In the genomic region with DNA sequence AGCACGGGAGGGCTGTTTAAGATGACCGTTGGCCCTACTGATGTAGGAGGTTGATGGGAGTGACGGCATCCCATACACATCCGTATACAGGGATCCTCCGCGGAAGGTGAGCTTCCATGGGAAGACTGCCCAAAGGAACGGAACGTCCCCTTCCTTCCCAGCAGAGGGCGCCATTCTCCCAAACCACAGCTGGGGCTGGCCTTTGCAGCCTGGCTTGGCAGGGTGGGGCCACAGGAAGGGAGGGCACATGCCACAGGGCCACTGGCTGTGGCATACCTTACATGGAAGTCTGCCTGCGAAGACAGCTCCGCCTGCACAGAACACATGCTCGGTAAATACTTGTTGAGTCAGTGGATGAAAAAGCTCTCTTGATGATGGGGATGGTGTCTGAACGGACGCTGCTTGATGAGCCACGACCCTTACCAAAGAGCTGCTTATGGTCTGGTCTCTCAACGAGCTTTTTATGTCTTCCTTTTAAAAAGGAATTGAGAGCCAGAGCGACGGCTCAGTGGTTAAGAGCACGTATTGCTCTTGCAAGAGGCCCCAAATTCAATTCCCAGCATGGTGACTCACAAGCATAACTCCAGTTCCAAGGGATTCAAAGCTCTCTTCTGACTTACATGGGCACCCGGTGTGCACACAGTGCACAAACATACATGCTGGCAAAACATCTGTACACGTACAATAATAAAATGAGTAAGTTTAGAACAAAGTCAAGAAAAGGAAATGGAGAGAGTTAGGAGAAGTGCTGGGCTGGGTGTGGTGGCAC, we compare ENCODE assay signal across 8 mouse cellular contexts. TPM values are rescaled to one million over a fixed set of nuclear protein-coding genes. Genes with fewer than 3 reads are reported as not detected.
DNase-seq lines count a peak whose midpoint lies in the region; ATAC-seq and TF ChIP-seq lines count a peak whose summit lies in the region.

No protein-coding gene starts in this region.

- H3K9me3 ChIP-seq in midbrain, embryonic 10.5 days (replicated peaks), result peaks cover 9% of the 10 kb centered on the region; the same call in 1 of the 2 replicates
- peaks cover 4% of the 10 kb centered on the region; the same call in 1 of the 2 replicates for H3K9me3 ChIP-seq in midbrain, embryonic 16.5 days (replicated peaks; ENCODE audit: control insufficient read depth, low read length, poor library complexity, severe bottlenecking)

- H3K79me2 ChIP-seq in liver, adult 2 months (ENCODE audit: control insufficient read depth, insufficient read depth, low read length), result no peaks in the 10 kb centered on the region

- peaks cover 19% of the 10 kb centered on the region for H3K27me3 ChIP-seq in midbrain, embryonic 10.5 days (ENCODE audit: low read depth, poor library complexity, severe bottlenecking)
- no peaks in the 10 kb centered on the region for H3K27me3 ChIP-seq in midbrain, embryonic 16.5 days (ENCODE audit: control insufficient read depth, insufficient read depth, low read depth, low read length)
- no peaks in the 10 kb centered on the region for H3K27me3 ChIP-seq in kidney, adult 2 months (replicated peaks; ENCODE audit: control insufficient read depth, insufficient read depth, low read length)
- no peaks in the 10 kb centered on the region for H3K27me3 ChIP-seq in liver, adult 2 months (ENCODE audit: control insufficient read depth, insufficient read depth, low read length)

- 0 out of 2 replicates have a peak overlapping the region, but pooled peaks have one; percentile 19 for H3K27ac ChIP-seq in midbrain, embryonic 10.5 days (replicated peaks)
- no peak overlapping the region for H3K27ac ChIP-seq in midbrain, embryonic 16.5 days (ENCODE audit: low read length)
- H3K27ac ChIP-seq in kidney, adult 2 months (ENCODE audit: insufficient read depth, low read depth, low read length), result no peak overlapping the region
- no peak overlapping the region for H3K27ac ChIP-seq in liver, adult 2 months (replicated peaks; ENCODE audit: insufficient read depth, low read depth, low read length)

- peaks cover 6% of the 10 kb centered on the region for H3K4me1 ChIP-seq in midbrain, embryonic 10.5 days
- H3K4me1 ChIP-seq in midbrain, embryonic 16.5 days (ENCODE audit: control insufficient read depth, insufficient read depth, low read length), result no peaks in the 10 kb centered on the region
- no peaks in the 10 kb centered on the region; the same call in 1 of the 2 replicates for H3K4me1 ChIP-seq in kidney, adult 2 months (ENCODE audit: control insufficient read depth, insufficient read depth, low read length)
- H3K4me1 ChIP-seq in liver, adult 2 months (ENCODE audit: control insufficient read depth, insufficient read depth, low read length), result no peaks in the 10 kb centered on the region

- 37% methylated on average over 21 of the region's 21 CpGs for WGBS in midbrain, embryonic 10.5 days
- WGBS in midbrain, embryonic 16.5 days, result 30% methylated on average over 21 of the region's 21 CpGs
- WGBS in kidney, adult 2 months, result 17% methylated on average over 21 of the region's 21 CpGs
- 38% methylated on average over 21 of the region's 21 CpGs for WGBS in liver, adult 2 months

- no peak overlapping the region for H3K4me2 ChIP-seq in midbrain, embryonic 16.5 days (ENCODE audit: low read length)

- no peak for TF ChIP-seq POLR2A in kidney, adult 2 months (IDR thresholded peaks at IDR 0.05; ENCODE audit: low read depth, low read length)
- TF ChIP-seq POLR2A in liver, adult 2 months (IDR thresholded peaks at IDR 0.05; ENCODE audit: extremely low read depth, insufficient read depth, low read length), result no peak

- TF ChIP-seq CTCF in kidney, adult 2 months (conservative IDR thresholded peaks at IDR 0.05; ENCODE audit: insufficient read depth, insufficient read length, low read depth, low read length), result peak; percentile 96
- TF ChIP-seq CTCF in liver, adult 2 months (IDR thresholded peaks at IDR 0.05; ENCODE audit: low read depth, low read length), result peak; percentile 96

- intact Hi-C loops in gastrocnemius, postnatal 36 days (cut with DNase I), result loop anchor here (1.0 kb wide), 1 partner anchor 87 kb away; no protein-coding TSS in a partner anchor

- H3K36me3 ChIP-seq in midbrain, embryonic 10.5 days, result no peaks in the 10 kb centered on the region
- H3K36me3 ChIP-seq in midbrain, embryonic 16.5 days (ENCODE audit: control insufficient read depth, insufficient read depth, low read length), result no peaks in the 10 kb centered on the region
- no peaks in the 10 kb centered on the region for H3K36me3 ChIP-seq in kidney, adult 2 months (ENCODE audit: control insufficient read depth, insufficient read depth, low read length)
- no peaks in the 10 kb centered on the region for H3K36me3 ChIP-seq in liver, adult 2 months (ENCODE audit: control insufficient read depth, insufficient read depth, low read length)

- H3K4me3 ChIP-seq in midbrain, embryonic 10.5 days, result no peak overlapping the region
- H3K4me3 ChIP-seq in midbrain, embryonic 16.5 days (ENCODE audit: low read depth, low read length), result no peak overlapping the region
- no peak overlapping the region for H3K4me3 ChIP-seq in kidney, adult 2 months (ENCODE audit: insufficient read depth, low read depth, low read length)
- H3K4me3 ChIP-seq in liver, adult 2 months (ENCODE audit: insufficient read depth, low read depth, low read length), result no peak overlapping the region

- DNase-seq in midbrain, embryonic 10.5 days (ENCODE audit: low spot score), result peak; percentile 63
- peak; percentile 9 for DNase-seq in cerebellum, adult 11-12 months
- DNase-seq in gastrocnemius, postnatal 36 days, result peak; percentile 49 to 51
- peak; percentile 88 for DNase-seq in kidney, adult 2 months
- DNase-seq in liver, adult 2 months (ENCODE audit: extremely low read depth, low read depth, low spot score), result peak; percentile 48
- DNase-seq in neural tube, embryonic 10.5 days (ENCODE audit: extremely low spot score, low spot score), result peak; percentile 67
- DNase-seq in testis, postnatal 14 days (ENCODE audit: low spot score), result peak; percentile 77

- ATAC-seq in midbrain, embryonic 16.5 days, result no peak

- no peak overlapping the region for H3K9ac ChIP-seq in midbrain, embryonic 16.5 days (ENCODE audit: low read depth, low read length)
- no peak overlapping the region for H3K9ac ChIP-seq in liver, adult 2 months (ENCODE audit: low read depth, low read length)

RNA-seq across cellular contexts. Expression of a gene that starts 12.0 kb away (rescaled TPM):
- 5.7 and 7.1 TPM in 2 replicates for polyA plus RNA-seq in midbrain, embryonic 10.5 days (2016; fragmentation: Nextera tagmentation; extraction: Ambion mirVana)
- 5.9 and 6.8 TPM in 2 replicates for polyA plus RNA-seq in midbrain, embryonic 16.5 days (2015; fragmentation: Nextera tagmentation; extraction: Ambion mirVana)
- 10 to 100 TPM; 77.3 to 89.2 TPM for total RNA-seq in gastrocnemius, postnatal 36 days (2021)
- 34.0 and 102 TPM in 2 replicates for polyA plus RNA-seq in kidney, adult 2 months (2012; rRNA removed)
- 11.3 and 12.4 TPM in 2 replicates for total RNA-seq in liver, adult 2 months (2014; rRNA removed)
- 64.6 and 78.5 TPM in 2 replicates for polyA plus RNA-seq in liver, adult 2 months (2012; rRNA removed)

RNA-seq across cellular contexts. Expression of a gene that starts 41.9 kb away (rescaled TPM):
- 8.2 and 8.7 TPM in 2 replicates for polyA plus RNA-seq in midbrain, embryonic 10.5 days (2016; fragmentation: Nextera tagmentation; extraction: Ambion mirVana)
- polyA plus RNA-seq in midbrain, embryonic 16.5 days (2015; fragmentation: Nextera tagmentation; extraction: Ambion mirVana), result 3.8 and 4.1 TPM in 2 replicates
- total RNA-seq in gastrocnemius, postnatal 36 days (2021), result under 1 TPM; 0.18 to 0.37 TPM
- polyA plus RNA-seq in kidney, adult 2 months (2012; rRNA removed), result 68.7 and 81.7 TPM in 2 replicates
- total RNA-seq in liver, adult 2 months (2014; rRNA removed), result 17.5 and 29.9 TPM in 2 replicates
- 8.8 and 19.8 TPM in 2 replicates for polyA plus RNA-seq in liver, adult 2 months (2012; rRNA removed)

RNA-seq across cellular contexts. Expression of a gene that starts 50.6 kb away (rescaled TPM):
- polyA plus RNA-seq in midbrain, embryonic 10.5 days (2016; fragmentation: Nextera tagmentation; extraction: Ambion mirVana), result 2.4 and 3.6 TPM in 2 replicates
- 0.91 and 1.2 TPM in 2 replicates for polyA plus RNA-seq in midbrain, embryonic 16.5 days (2015; fragmentation: Nextera tagmentation; extraction: Ambion mirVana)
- under 1 TPM in 1 of 2 experiments, not detected in 1; 0.10 TPM for total RNA-seq in gastrocnemius, postnatal 36 days (2021)
- polyA plus RNA-seq in kidney, adult 2 months (2012; rRNA removed), result 5.0 and 5.5 TPM in 2 replicates
- 0.09 and 0.13 TPM in 2 replicates for total RNA-seq in liver, adult 2 months (2014; rRNA removed)
- polyA plus RNA-seq in liver, adult 2 months (2012; rRNA removed), result 0.16 and 0.30 TPM in 2 replicates

Comparison
In these comparisons a context has a peak if more than half of its experiments do, and no peak if none do; other contexts are left out.
1. DNase-seq: peak in every context shown above with its lines; median percentile 88 in kidney, adult 2 months; 77 in testis, postnatal 14 days; 67 in neural tube, embryonic 10.5 days; 63 in midbrain, embryonic 10.5 days; 50 in gastrocnemius, postnatal 36 days; 48 in liver, adult 2 months; 9 in cerebellum, adult 11-12 months.